Mouse (Mus musculus): ENCODE data around the gene Gm45753.

DNA sequence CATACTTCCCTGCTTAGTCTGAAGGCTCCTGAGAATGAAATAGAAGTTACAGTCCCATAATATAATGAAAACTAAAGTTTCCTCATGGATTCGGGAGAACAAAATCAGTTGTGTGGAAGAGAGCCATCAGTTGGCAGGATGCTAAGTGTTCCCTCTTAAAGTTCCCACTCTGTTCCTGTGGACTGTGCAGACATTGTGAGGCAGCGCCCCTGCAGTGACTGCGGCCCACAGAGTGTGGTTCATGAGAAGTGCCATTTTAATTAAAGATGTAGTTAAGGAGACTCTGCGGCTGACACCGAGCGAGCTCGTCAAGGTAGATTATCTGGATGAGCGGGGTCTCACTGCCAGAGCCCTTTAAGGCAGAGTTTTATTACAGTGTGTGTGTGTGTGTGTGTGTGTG lies 5.9 kb downstream of the Gm45753 start:
- TF ChIP-seq CTCF (IDR thresholded peaks at IDR 0.05; ENCODE audit: low read depth) (no peak), EP300 (IDR thresholded peaks at IDR 0.05; ENCODE audit: low read depth) (no peak)
